Mouse (Mus musculus): Measurements from ENCODE around the gene Gm37240. TPM values are rescaled to one million over a fixed set of nuclear protein-coding genes. Genes with fewer than 3 reads are reported as not detected.

Gene Gm37240
- total RNA-seq, 2 experiments from 2014 or later, result not detected

- ATAC-seq (replicated peaks; ENCODE audit: poor library complexity, severe bottlenecking), result no peak
These were observed 1058.0 kb downstream of the Gm37240 start for GRCm38 (mm10) chr3:84829366-84829765.

- ATAC-seq (replicated peaks; ENCODE audit: poor library complexity, severe bottlenecking), result peak; percentile 92
These were observed 1059.7 kb downstream of the Gm37240 start for GRCm38 (mm10) chr3:84827617-84828016.

GRCm38 (mm10) chr3:84826938-84827337, 1060.4 kb downstream of the Gm37240 start:
- no peak for ATAC-seq (replicated peaks; ENCODE audit: poor library complexity, severe bottlenecking)

GRCm38 (mm10) chr3:84826405-84826804, 1060.9 kb downstream of the Gm37240 start:
- peak; percentile 52 for ATAC-seq (replicated peaks; ENCODE audit: poor library complexity, severe bottlenecking)

GRCm38 (mm10) chr3:84825990-84826389, 1061.3 kb downstream of the Gm37240 start:
- no peak for ATAC-seq (replicated peaks; ENCODE audit: poor library complexity, severe bottlenecking)

GRCm38 (mm10) chr3:84820654-84821201, 1066.6 kb downstream of the Gm37240 start:
- ATAC-seq (replicated peaks; ENCODE audit: poor library complexity, severe bottlenecking), result 0 out of 2 replicates have a peak, but pooled peaks have one; percentile 33

- ATAC-seq (replicated peaks; ENCODE audit: poor library complexity, severe bottlenecking), result no peak
These were observed 1070.4 kb downstream of the Gm37240 start for GRCm38 (mm10) chr3:84816951-84817350.

GRCm38 (mm10) chr3:84815461-84815860, 1071.9 kb downstream of the Gm37240 start:
- peak; percentile 51 for ATAC-seq (replicated peaks; ENCODE audit: poor library complexity, severe bottlenecking)

- no peak for ATAC-seq (replicated peaks; ENCODE audit: poor library complexity, severe bottlenecking)
These were observed 1072.4 kb downstream of the Gm37240 start, which contains the start of gene Fbxw7 for GRCm38 (mm10) chr3:84814762-84815381. Gene Fbxw7 (plus strand): TSS chr3:84815268.

- peak; percentile 94 for ATAC-seq (replicated peaks; ENCODE audit: poor library complexity, severe bottlenecking)
These were observed 1073.1 kb downstream of the Gm37240 start for GRCm38 (mm10) chr3:84814157-84814761.

GRCm38 (mm10) chr3:84813436-84814156, 1073.7 kb downstream of the Gm37240 start:
- ATAC-seq (replicated peaks; ENCODE audit: poor library complexity, severe bottlenecking), result peak; percentile 10

GRCm38 (mm10) chr3:84810803-84811202, 1076.5 kb downstream of the Gm37240 start:
- no peak for ATAC-seq (replicated peaks; ENCODE audit: poor library complexity, severe bottlenecking)

- ATAC-seq (replicated peaks; ENCODE audit: poor library complexity, severe bottlenecking), result no peak
These were observed 1078.4 kb downstream of the Gm37240 start for GRCm38 (mm10) chr3:84808906-84809305.

- no peak for ATAC-seq (replicated peaks; ENCODE audit: poor library complexity, severe bottlenecking)
These were observed 1079.5 kb downstream of the Gm37240 start for GRCm38 (mm10) chr3:84807826-84808225.

- no peak for ATAC-seq (replicated peaks; ENCODE audit: poor library complexity, severe bottlenecking)
These were observed 1081.1 kb downstream of the Gm37240 start for GRCm38 (mm10) chr3:84806206-84806605.

GRCm38 (mm10) chr3:84804036-84804435, 1083.3 kb downstream of the Gm37240 start:
- no peak for ATAC-seq (replicated peaks; ENCODE audit: poor library complexity, severe bottlenecking)

- ATAC-seq (replicated peaks; ENCODE audit: poor library complexity, severe bottlenecking), result no peak
These were observed 1099.4 kb downstream of the Gm37240 start for GRCm38 (mm10) chr3:84787914-84788313.

- no peak for ATAC-seq (replicated peaks; ENCODE audit: poor library complexity, severe bottlenecking)
These were observed 1111.2 kb downstream of the Gm37240 start for GRCm38 (mm10) chr3:84776084-84776483.

GRCm38 (mm10) chr3:84775577-84775976, 1111.7 kb downstream of the Gm37240 start:
- ATAC-seq (replicated peaks; ENCODE audit: poor library complexity, severe bottlenecking), result no peak

GRCm38 (mm10) chr3:84775067-84775423, 1112.3 kb downstream of the Gm37240 start:
- ATAC-seq (replicated peaks; ENCODE audit: poor library complexity, severe bottlenecking), result no peak
